Mouse (Mus musculus): Measurements from ENCODE around the gene Spred2.

The Spred2 gene

DNA sequence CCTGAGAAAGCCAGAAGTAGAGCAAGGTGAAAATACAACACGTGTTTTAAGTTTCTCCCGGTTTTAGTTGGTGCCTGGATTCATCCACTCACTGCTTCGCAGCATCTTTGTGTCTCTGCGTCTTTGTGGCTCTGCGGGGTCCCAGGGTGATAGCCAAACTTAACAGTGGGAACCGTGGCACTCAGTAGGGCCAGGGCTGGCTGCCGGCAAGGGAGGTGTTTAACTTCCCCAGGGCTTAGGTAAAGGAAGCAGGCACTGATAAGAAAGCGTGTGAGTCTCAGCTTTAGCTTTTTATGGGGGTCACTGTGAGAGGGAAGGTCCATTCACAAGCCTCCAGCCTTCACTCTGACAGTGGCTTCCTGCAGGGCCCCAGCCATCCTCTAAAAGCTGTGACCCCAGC, 28.8 kb downstream of the Spred2 start:
- in situ Hi-C loops (cut with MboI, MseI), result no loop called here

DNA sequence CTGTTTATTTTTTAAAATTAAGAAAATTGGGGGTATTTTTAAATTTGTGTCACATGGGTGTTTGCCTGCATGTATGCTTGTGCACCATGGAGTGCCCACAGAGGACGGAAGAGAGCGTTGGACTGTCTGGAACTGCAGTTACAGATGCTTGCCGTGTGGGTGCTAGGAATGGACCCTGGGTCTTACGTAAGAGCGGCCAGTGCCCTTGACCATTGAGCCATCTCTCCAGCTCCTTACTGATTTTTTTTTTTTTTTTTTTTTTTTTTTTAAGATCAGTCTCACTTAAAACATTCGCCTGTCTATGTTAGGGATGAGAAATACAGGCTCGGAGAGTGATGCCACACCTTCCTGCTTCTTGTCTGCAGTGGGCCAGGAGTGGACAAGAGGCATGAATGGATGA, 29.7 kb downstream of the Spred2 start:
- in situ Hi-C loops (cut with MboI, MseI), result no loop called here

DNA sequence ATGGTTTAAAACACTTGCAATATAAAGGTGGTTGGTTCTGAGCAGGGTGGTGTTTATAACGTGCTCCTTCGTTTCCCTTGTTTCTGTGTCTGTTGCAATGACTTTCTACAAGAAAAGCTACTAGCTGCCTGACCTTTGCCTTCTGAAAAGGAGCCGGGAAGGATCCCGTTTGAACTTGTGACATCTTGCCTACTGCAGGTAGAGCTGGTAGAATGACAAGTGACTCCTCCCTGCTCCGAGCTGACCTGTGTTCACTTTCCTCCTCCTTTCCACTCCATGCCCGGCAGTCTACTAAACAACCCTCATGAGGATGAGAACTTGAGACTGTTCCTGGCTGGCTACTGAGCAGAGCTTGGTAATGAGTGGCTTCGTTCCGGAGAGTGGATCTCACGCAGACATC, 30.9 kb downstream of the Spred2 start:
- in situ Hi-C loops (cut with MboI, MseI), result loop anchor here in 1 of 2 experiments (5.0 kb wide), 1 partner anchor 98 kb away; no protein-coding TSS in a partner anchor

DNA sequence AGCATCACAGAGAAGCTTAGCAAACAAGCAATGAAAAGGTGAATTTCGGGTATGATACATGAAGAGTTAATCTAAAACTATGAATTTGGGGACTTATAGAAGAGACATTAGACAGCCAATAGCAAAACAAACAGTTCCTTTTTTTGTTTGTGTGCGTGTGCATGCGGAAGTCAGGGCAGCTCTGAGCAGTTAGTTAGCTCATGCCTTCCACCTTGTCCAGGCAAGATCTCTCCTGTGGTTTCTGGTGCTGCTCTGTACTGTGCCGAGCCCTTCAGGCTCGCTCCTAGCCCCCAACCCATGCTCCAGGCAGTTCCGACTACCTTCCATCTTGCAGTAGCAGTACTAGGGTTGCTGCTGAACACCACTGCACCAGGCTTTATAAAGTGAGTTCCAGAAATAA, 31.5 kb downstream of the Spred2 start:
- in situ Hi-C loops (cut with MboI, MseI), result loop anchor here in 1 of 2 experiments (5.0 kb wide), 1 partner anchor 98 kb away; no protein-coding TSS in a partner anchor

DNA sequence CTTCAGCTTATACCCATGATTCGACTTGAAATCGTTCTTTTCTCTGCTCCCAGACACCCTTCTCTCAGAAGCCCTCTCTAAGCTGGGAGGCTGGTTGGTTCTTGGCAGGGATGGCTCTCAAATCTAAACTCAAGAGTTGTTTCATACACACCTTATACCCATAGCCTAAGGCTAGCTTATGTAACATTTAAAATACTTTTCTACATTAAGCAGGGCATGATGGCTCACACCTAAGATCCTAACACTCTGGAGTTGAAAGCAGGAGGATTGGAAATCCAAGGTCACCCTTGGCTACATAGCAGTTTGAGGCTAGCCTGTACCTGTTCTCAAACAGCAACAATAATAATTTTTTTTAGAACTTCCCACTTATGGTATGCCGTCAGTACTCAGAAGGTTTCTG, 34.8 kb downstream of the Spred2 start:
- in situ Hi-C loops (cut with MboI, MseI), result loop anchor here in 1 of 2 experiments (5.0 kb wide), 1 partner anchor 102 kb away; no protein-coding TSS in a partner anchor

DNA sequence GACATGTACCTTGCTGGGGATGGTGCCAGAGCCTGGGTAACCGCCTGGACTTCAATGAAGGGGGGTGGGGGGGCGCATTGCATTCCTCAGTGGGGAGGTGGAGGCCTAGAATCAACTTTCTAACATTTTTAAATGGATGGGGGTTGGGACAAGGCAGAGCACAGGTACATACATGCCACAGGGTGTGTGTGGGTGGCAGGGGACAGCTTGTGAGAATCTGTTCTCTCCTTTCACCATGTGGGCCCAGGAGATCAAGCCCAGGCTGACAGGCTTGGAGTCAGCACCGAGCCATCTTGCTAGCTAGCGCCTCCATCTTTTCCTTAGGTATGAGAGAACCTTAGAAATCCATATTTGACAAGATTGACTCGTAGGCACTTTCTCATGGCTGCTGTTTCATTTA, 35.7 kb downstream of the Spred2 start:
- in situ Hi-C loops (cut with MboI, MseI), result loop anchor here in 1 of 2 experiments (5.0 kb wide), 1 partner anchor 103 kb away; no protein-coding TSS in a partner anchor

DNA sequence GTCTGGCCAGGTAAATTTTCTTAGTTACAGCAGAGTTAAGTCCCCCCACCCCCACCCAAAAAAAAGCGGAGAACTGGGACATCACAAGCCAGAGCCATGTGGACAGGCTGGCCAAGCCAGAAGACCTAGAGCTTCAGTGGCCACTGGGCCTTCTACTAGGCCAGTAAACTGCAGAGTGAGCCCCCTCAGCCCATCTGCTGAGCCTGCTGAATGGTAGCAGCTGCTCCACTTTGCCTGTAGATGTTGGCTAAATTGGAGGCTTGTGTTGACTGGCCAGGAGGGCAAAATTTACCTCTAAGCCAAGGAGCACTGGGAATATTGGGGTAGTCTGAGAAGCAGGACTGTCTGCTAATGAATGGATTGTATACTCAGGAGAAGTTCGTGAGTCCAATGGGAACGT, 36.4 kb downstream of the Spred2 start:
- in situ Hi-C loops (cut with MboI, MseI), result no loop called here

DNA sequence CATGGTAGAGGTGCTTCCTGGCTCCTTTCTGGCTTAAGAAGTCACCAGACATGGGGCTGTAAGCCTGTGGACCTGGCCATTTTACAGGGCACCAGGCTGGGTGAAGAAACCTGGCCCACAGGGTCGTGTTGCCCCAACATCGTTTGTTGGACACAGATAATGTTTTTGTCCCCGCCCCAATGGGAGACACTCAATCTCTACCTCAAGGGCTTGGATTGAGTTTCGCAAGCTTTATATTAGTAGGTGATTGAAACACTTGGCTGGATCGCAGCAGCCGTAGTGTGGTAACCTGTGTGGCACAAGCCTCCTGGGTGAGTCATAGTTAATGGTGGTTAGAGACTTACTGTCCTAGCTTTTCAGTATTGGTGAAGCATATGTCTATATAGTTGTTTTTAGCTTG, 36.9 kb downstream of the Spred2 start:
- in situ Hi-C loops (cut with MboI, MseI), result no loop called here

DNA sequence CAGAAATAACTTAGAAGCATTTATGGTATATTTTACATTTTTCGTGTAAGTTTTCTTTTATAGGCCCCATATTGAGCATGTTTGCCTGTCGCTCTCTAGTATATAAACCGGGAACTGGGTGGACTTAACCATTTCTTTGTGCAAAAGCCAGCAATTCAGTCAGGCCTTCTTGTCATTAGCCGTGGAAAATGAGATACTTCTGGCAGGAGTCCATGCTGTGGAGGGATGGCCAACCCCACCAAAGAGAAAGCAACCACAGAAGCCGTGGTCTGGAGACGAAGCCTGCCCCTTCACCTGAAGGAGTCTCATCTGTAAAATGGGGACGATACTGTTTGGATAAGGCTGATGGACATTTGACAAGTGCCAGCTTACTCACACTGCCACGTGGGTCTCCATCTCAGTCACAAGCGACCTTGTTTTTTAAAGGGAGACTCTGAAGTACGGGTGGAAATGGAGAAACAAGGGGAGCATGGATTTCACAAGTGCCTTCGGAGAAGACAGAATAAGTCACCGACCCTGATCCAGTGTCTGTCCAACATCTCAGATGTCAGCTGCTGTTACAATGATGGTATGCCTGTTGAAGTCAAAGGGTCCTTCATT, 37.7 kb downstream of the Spred2 start:
- in situ Hi-C loops (cut with MboI, MseI), result no loop called here

DNA sequence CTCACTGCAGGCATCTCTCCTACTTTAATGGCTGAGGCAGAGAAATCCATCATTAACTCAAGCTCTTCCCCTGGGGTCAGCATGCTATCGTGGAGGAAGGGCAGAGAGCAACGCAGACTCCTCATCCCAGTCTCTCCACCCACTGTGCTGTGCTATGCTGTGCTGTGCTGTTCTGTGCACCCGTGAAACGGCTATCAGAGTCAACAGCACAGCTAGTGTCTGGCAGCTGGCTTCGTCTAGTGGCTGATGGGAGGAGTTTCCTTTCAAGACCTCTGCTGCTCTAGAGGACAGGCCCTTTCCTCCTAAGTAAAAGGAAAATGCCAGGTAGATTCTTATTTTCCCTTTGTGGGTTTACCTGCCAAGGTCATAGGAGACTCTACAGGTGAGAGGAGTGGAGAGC, 38.6 kb downstream of the Spred2 start:
- in situ Hi-C loops (cut with MboI, MseI), result no loop called here

DNA sequence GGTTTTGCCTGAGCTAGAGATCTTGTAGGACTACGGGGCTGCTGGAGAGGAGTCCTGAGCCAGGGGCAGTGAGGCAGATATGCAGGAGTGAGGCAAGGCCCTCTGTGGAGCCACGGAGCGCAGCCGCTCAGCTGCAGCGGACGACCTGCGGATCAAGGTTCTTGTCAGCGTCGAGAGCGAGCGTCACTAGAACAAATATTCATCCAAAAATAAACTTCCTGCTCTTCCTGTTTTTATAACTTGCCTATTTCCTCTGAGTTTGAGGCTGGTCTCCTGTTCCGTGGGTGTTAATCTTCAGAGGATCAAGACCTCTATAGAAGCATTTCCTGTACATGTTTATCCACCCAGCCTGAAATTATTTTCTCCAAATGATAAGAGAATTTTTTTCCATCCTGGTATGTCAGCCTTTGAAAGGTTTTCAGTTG, 39.6 kb downstream of the Spred2 start:
- in situ Hi-C loops (cut with MboI, MseI), result no loop called here

DNA sequence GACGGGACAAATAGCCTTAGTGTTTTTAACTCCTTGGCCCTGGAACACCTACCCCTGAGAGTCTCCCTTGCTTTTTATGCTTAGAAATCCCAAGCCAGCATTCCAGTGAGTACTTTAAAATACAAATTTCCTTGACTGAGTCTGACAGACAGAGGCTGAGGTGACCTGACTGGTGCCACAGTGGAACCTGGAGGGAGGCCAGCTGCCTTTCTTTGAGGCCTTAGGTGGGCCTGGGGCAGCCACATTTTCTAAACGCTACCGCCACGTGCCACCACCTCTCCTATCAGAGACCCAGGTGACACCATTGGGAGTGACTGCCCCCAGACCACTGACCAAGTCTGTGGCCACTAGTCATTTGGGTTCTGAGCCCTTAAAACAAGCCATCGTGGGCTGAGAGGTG, 40.2 kb downstream of the Spred2 start:
- in situ Hi-C loops (cut with MboI, MseI), result no loop called here

DNA sequence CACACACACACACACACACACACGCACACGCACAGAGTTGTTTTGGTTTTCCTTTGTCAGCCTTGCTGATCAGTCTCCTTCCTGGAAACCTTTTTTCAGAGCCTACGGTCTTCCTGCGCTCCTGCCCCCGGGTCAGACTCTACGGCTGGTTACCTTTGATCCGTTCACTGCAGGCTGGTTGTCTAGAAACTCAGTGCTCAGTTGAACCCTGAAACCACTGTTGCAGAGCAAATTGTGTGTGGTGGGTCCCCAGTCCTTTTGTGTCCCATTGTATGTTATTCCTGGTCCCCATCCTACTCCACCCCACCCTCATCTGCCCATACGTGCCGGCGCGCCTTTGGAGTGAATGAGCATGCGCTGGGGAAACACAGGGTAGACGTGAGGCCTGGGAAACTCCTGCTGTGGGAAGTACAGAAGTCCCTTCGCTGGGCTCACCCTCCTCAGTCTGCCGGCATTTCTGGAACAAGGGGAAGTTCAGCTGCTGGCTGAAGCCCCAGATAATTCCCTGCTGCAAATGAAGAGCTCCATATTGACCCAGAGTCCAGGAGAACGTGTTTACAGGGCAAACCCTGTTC, 40.9 kb downstream of the Spred2 start:
- in situ Hi-C loops (cut with MboI, MseI), result no loop called here

DNA sequence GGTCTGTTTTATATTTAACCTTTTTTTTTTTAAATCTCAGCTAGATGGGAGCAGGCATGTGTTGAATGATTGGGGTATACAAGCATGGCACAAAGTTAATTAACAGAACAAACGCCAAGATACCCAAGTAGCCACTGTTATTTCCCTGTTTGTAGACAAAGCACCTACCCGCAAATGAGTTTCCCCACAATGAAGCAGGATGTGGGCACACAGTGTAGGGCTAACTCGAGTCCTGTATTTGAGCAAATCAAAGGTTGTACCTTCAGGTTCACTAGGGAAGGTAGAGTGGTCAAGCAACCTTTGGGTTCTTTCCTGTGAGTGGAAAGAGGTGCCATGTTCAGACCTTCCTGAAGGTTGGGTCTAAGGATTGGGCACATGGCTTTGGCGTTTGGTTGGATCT, 41.5 kb downstream of the Spred2 start:
- in situ Hi-C loops (cut with MboI, MseI), result no loop called here

DNA sequence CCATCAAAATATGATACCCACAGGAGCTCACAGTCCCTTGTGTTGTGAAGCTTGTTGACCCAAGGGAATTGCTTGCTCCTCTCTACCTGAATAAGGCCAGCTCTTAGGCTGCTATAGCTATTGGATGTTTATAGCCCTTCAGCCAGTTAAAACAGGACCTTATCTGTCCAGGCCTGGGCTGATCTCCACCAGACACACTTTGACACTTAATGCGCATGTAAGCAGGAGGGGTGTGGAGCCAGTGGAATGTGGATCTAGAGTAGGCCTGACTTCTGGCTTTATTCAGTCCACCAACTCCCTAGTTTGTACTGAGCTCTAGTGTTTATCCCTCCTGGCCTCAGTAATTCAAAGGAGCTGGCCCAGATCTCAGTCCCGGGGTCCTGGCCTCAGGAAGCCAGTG, 42.1 kb downstream of the Spred2 start:
- in situ Hi-C loops (cut with MboI, MseI), result no loop called here

DNA sequence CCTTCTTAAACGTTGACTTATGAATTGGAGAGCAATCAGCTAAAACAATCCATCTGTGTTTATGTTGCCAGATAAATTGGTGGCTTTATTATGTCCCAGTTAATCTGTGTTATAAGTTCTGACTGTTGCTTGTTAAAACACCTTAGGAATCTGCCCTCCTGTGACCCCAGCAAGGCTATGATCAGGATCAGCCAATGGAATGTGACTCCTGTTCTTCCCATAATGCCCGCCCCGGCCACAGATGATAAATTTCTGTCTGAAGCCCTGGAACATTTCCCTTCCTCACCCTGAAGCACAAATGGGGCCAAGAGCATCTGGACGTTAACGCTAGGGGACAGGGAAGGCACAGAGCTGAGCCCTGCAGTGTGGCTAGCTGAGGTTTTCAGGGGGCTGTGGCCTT, 45.4 kb downstream of the Spred2 start:
- in situ Hi-C loops (cut with MboI, MseI), result no loop called here

DNA sequence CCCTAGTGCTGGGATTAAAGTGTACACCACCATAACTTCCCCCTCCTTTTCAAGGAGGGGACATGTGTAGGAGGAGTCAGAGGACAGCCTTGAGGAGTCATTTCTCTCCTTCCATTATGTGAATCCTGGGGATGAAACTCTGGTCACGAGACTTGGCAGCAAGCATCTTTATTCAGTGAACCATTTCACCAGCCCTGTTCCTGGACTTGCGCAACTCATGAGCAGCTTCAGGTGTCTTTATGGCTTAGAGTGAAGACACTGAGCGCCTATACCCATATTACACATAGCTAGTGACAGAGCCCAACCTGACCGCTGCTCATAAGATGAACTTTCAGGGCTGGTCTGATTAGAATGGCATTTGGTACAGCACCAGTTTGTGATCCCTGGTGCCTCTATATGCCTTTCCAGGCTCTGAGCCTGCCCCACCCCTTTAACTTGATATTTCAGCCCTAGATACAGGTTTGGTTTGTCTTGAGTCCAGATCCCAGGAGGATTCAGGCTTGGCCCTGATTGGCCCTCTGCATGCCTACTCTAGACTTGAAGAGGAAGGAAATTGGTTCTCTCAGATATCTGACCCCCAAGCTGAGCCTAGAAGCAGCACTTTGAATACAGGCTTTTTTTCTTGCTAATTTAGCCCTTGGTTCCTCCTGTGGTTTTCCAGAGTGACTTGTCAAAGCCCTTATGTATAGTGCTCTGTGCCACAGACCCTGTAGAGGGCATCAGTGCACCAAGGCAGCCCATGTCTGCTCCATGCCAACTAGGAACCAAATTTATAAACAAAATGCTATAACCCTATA, 48.0 kb downstream of the Spred2 start:
- in situ Hi-C loops (cut with MboI, MseI), result loop anchor here in 1 of 2 experiments (10.0 kb wide), 1 partner anchor 1133 kb away; no protein-coding TSS in a partner anchor

DNA sequence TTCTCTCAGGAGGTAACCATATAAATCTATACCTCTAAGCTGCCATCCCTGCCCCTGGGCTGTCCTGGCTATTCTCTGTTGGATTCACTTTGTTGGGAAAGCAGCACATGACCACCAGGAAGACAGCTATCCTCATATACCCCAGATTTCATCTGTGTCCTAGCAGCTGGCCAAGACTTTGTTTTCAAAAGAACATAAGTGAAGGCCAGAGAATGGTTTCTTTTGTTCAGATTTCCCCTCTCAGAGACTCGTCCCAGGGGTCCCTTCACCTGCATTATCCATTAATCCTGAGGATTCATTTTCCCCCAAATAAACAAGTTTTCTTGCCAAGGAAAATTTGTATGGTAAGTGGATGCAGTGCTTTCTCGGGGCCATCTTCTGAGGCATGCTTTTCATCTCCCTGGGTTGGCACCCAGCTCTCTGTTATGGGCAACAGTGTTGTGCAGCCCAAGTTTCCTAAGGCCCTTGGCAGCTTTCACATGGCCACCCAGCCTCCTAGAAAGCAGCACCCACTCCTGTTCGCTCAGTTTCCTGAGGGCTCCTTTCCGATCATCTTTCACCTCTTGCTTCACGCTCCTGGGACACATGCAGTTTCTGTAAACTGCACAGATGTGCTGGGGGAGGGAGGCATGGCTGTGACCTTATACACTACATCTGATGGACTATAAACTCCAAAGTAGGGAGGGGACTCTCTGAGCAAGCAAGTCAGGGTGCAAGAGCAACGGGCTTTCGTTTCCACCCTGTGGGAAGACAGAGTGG, 49.0 kb downstream of the Spred2 start:
- in situ Hi-C loops (cut with MboI, MseI), result loop anchor here in 1 of 2 experiments (10.0 kb wide), 1 partner anchor 1132 kb away; no protein-coding TSS in a partner anchor

DNA sequence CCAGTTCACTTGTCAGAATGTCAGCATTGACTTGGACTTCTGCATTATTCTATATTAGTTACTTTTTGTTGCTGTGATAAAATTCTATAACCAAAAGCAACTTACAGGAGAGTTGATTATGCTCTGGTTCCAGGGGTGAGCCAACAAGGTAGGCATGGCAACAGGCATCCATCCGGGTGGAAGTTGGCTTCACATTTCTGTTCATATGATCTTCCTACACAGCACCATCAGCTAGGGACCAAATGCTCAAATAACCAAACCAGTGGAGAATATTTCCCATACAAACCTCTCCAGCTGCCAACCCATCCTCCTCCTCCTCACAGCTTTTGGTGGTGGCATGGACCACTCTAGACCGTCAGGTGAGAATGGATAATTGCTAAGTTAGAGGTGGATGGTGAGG, 51.9 kb downstream of the Spred2 start:
- in situ Hi-C loops (cut with MboI, MseI), result loop anchor here (5.0 to 10.0 kb wide), 3 partner anchors 54 to 1129 kb away; partner anchors contain the start of gene Spred2 (in 2 of the 2)

DNA sequence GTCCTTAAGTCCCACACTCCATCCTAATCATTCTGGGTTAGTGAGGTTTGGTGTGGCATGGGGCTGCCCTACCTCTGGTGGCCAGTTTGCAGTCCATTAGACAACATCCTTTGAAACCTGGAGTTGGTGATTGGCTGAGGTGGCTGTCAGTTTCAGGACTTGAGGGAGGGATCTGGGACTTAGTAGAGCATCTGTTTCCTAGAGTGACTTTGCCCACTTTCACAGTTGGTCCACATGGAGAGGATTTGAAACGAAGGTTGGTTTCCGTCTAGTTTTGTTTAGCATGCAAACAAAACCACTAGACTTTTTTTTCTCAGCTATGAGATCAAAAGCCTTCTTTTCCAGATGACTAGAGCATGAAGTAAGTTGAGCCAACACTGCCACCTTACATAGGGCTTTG, 53.5 kb downstream of the Spred2 start:
- in situ Hi-C loops (cut with MboI, MseI), result loop anchor here (5.0 to 10.0 kb wide), 3 partner anchors 55 to 1127 kb away; partner anchors contain the start of gene Spred2 (in 2 of the 2)

DNA sequence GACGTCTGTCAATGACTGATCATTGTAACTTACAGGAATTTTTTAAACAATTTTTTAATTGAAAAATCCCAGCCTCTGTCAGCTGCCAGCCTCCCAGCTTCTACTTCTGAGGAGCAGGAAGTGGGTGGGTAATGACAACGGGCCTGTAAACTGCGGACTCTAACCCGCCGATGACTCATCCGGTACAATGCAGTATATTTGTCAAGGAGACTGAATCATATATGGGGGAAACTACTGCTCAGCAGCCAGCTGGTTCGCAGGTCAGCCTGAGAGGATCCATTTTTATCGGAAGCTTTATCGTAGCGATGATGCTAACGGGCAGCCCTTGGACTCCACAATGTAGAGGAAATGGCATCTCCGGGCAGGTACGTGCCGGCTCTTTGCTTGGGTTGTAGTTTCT, 55.2 kb downstream of the Spred2 start:
- in situ Hi-C loops (cut with MboI, MseI), result loop anchor here (5.0 to 10.0 kb wide), 3 partner anchors 57 to 1125 kb away; partner anchors contain the start of gene Spred2 (in 2 of the 2)

Measured in T-helper 17 cell (primary cell).